Mouse (Mus musculus) embryonic facial prominence, embryonic 12.5 days (tissue): ENCODE measurements around the gene Ptprn2. TPM values are rescaled to one million over a fixed set of nuclear protein-coding genes. Genes with fewer than 3 reads are reported as not detected.

Experiments used
- ATAC-seq: fragments of 200-750 bp; cut with Nextera tagmentation; 2 replicates; pipeline ENCODE4 v1.8.0; 2017; ENCODE audit not compliant: insufficient number of reproducible peaks, insufficient read depth, low FRiP score, low TSS enrichment
- H3K27ac ChIP-seq: fragments of 300-500 bp; sonication (generic); 2 replicates; pipeline ENCODE4 v1.5.1; 2016; ENCODE audit warnings: mild to moderate bottlenecking
- H3K27me3 ChIP-seq: fragments of 300-500 bp; sonication (generic); 2 replicates; pipeline ENCODE4 v1.6.1; 2016; ENCODE audit warnings: mild to moderate bottlenecking, moderate library complexity
- H3K36me3 ChIP-seq: fragments of 300-500 bp; sonication (generic); 2 replicates; pipeline ENCODE4 v1.6.1; 2016; ENCODE audit warnings: mild to moderate bottlenecking
- H3K4me1 ChIP-seq: fragments of 300-500 bp; sonication (generic); 2 replicates; pipeline ENCODE4 v1.6.1; 2016
- H3K4me2 ChIP-seq: fragments of 300-500 bp; sonication (generic); replicated peaks from 2 replicates; pipeline ENCODE4 v1.6.1; 2016; ENCODE audit warnings: mild to moderate bottlenecking, moderate library complexity
- H3K4me3 ChIP-seq: fragments of 300-500 bp; sonication (generic); 2 replicates; pipeline ENCODE4 v1.5.1; 2016; ENCODE audit warnings: mild to moderate bottlenecking
- H3K9ac ChIP-seq: fragments of 300-500 bp; sonication (generic); 2 replicates; pipeline ENCODE4 v1.6.1; 2016; ENCODE audit warnings: mild to moderate bottlenecking, moderate library complexity
- H3K9me3 ChIP-seq: fragments of 300-500 bp; sonication (generic); 2 replicates; pipeline ENCODE4 v1.6.1; 2016; ENCODE audit warnings: mild to moderate bottlenecking, moderate library complexity
- WGBS: fragments of 180-500 bp; shearing (Covaris S2); methylation state at CpG from one replicate; pipeline ENCODE4 v1.1.7; 2016; 5-methylcytosine and 5-hydroxymethylcytosine counted together
- polyA plus RNA-seq: library from polyadenylated mRNA; unstranded; fragments of >200 nt; fragmentation: Nextera tagmentation; extraction: Ambion mirVana; gene quantifications from 2 replicates; pipeline ENCODE4 v1.2.1, GENCODE M21; 2016

The Ptprn2 gene
- polyA plus RNA-seq, 1 experiment from 2014 or later: 0.90 TPM

DNA sequence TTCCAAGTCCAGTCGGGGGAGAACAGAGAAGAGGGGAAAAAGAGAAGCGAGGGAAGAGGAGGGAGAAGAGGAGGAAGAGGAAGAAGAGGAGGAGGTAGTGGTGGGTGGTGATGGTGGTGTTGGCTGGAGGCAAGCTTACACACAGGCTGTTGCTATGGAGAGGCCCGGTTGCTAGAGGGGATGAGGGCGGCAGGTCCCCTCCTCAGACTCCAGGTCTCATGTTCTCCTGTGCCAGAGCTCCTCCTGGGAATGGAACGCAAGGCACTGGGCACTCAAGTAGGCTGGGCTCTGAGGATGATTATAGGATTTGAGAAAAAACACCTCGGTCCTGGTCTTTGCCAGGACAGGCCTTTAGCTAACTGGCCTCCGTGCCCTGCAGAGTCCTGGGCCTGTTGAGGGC is 666.1 kb downstream of the Ptprn2 start:
- Histone ChIP-seq H3K4me1 (peaks cover 16% of the 10 kb centered on the region), H3K9ac (no peak overlapping the region), H3K4me3 (peak overlapping the region; percentile 16), H3K36me3 (no peaks in the 10 kb centered on the region), H3K9me3 (no peaks in the 10 kb centered on the region), H3K4me2 (peak overlapping the region; percentile 33; the same call in 1 of the 2 replicates), H3K27ac (no peak overlapping the region), H3K27me3 (peaks cover 69% of the 10 kb centered on the region)
- WGBS: 12% methylated on average over 7 of the region's 7 CpGs
- ATAC-seq: no peak

DNA sequence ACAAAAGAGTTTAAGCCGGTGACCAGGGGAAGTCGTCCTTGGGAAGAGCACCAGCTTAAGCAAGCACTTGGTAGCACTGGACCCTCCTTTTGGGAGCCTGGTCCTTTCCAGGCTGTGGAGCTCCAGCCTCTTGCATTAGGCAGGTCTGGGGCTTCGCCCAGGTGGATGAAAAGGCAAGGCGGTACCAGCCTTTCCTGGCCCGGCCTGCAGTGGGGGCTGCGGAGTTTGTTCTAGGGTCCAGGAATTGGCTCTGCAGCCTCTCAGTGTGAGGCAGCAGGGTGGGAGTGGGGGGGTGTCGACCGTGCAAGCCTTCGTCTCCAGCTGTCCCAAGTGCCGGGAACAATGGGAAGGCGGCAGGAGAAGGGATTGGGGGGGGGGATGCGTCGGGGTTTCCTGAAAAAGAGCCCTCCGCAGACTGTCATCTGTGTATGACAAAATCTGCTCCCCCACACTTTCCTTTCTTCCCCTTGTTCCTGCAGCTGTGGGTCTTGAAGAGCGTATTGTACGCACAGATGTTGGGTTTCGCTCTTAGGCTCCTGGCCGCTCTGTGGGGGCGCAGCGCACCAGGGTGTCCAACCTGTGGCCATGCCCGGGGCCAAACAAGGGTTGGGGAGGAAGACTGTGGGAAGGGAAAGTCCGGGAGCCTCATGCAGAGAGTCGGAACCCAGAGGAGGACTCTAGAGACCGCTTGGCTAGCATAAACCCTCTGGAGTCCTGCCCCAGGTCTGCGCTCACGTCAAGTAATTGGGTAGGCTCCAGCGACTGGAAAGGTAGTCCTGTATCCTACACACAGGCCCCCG is 667.0 kb downstream of the Ptprn2 start:
- Histone ChIP-seq H3K27me3 (peaks cover 72% of the 10 kb centered on the region), H3K27ac (no peak overlapping the region), H3K4me1 (peaks cover 16% of the 10 kb centered on the region), H3K4me3 (peak overlapping the region; percentile 65; the same call in 1 of the 2 replicates), H3K9ac (no peak overlapping the region), H3K9me3 (no peaks in the 10 kb centered on the region), H3K4me2 (peak overlapping the region; percentile 94), H3K36me3 (no peaks in the 10 kb centered on the region)
- WGBS: 3% methylated on average over 28 of the region's 28 CpGs
- ATAC-seq: no peak

DNA sequence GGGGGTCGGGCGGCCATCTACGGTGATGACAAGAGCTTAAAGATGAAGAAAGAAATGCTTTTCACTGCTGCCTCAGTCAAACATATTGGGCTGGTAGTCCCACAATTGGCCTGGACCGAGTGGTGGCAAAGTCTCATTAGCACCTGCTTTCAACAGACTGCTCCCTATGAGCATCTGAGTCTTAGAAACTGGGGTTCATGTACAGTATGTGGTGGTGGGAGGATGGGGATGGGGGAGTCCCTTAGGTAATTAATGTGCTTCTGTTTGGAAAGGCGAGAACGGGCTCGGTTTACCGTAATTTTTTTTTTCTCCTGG is 667.6 kb downstream of the Ptprn2 start:
- H3K4me1 ChIP-seq: peaks cover 16% of the 10 kb centered on the region
- H3K9me3 ChIP-seq: no peaks in the 10 kb centered on the region
- peak overlapping the region; percentile 94 for H3K4me2 ChIP-seq
- H3K27ac ChIP-seq: no peak overlapping the region
- H3K36me3 ChIP-seq: no peaks in the 10 kb centered on the region
- no peak overlapping the region for H3K9ac ChIP-seq
- peaks cover 78% of the 10 kb centered on the region for H3K27me3 ChIP-seq
- no peak for ATAC-seq
- WGBS: 2% methylated on average over 8 of the region's 8 CpGs
- H3K4me3 ChIP-seq: peak overlapping the region; percentile 65

DNA sequence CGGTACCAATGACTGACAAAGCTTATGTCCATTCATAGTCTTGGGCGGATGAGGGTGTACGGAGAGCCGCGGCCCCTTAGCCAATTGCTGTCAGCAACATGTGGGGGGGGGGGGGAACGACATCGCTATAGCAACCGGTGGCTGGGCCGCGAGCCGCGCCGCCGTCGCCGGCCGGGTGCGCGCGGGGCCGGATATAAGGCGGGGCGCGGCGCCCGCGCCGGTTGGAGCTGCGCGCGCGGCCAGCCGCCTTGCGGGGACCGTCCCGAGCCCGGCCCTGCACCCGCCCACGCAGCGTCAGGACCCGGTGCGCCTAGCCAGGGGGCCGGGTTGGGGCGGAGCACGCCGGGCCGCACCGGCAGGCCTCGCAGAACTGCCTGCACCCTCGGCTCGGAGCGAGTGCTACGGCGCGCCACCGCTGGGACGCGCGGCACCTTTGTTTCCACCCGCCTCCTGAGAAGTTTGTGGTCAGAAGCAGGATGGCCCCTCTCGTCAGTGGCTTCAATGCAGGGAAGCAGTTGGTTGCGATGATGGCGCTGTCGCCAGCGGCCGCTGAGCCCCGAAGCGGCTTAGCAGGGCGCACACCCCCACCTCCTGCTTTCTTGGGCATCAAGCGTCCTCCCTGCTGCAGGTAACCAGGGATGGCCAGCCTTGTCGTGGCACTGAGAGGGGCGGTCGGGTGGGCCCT is 668.3 kb downstream of the Ptprn2 start:
- Histone ChIP-seq H3K9me3 (no peaks in the 10 kb centered on the region), H3K27me3 (peaks cover 83% of the 10 kb centered on the region), H3K36me3 (no peaks in the 10 kb centered on the region), H3K9ac (peak overlapping the region; percentile 61), H3K4me1 (peaks cover 16% of the 10 kb centered on the region), H3K4me2 (peak overlapping the region; percentile 94), H3K27ac (0 out of 2 replicates have a peak overlapping the region, but pooled peaks have one; percentile 41), H3K4me3 (peak overlapping the region; percentile 65)
- ATAC-seq: peak; percentile 81
- under 1% methylated on average over 73 of the region's 73 CpGs for WGBS

DNA sequence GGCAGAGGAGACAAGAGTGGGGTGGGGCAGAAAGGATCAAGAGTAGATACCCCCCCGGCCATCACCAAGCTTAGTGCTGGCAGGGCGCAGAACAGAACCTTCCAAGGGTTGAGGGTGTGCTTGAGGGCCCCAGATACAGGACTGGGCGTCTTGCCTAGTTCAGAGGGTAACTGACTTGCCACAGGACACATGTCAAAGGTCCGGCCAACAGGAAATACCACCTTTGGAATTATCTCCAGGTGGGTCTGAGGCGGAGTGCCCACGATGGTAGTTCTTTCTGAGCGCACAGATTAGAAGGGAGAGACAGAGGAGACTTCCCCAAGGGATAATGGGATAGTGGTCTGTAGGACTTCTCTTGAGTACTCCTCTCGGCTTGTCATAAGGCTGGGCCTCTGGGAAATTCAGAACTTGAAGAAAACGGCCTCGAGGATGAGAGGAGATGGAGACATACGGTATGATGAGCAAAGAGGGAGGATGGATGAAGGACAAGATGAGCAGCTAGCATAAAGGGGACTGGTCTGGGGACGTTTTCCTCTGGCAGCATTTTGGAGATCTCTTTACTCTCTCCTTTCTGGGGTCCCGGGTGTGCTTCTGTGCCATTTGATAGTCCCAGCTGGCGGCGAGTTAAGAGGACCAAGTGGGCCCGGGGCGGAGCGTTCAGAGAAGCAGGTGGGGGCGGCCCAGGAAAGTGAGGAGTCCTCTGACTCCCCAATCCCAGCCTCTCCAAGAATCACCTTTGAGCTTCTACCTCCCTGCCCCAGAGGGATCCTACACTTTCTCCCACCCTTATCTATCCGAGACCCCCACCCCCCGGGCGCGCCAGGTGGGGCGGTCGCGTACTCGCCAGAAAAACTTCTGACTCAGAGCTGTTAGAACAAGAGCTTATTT is 669.1 kb downstream of the Ptprn2 start:
- H3K36me3 ChIP-seq: no peaks in the 10 kb centered on the region
- no peaks in the 10 kb centered on the region for H3K9me3 ChIP-seq
- peak overlapping the region; percentile 61 for H3K9ac ChIP-seq
- under 1% methylated on average over 27 of the region's 27 CpGs for WGBS
- H3K4me2 ChIP-seq: peak overlapping the region; percentile 94
- H3K4me1 ChIP-seq: peaks cover 21% of the 10 kb centered on the region
- 0 out of 2 replicates have a peak, but pooled peaks have one; percentile 8 for ATAC-seq
- H3K27ac ChIP-seq: 0 out of 2 replicates have a peak overlapping the region, but pooled peaks have one; percentile 41
- H3K27me3 ChIP-seq: peaks cover 87% of the 10 kb centered on the region
- H3K4me3 ChIP-seq: peak overlapping the region; percentile 65

DNA sequence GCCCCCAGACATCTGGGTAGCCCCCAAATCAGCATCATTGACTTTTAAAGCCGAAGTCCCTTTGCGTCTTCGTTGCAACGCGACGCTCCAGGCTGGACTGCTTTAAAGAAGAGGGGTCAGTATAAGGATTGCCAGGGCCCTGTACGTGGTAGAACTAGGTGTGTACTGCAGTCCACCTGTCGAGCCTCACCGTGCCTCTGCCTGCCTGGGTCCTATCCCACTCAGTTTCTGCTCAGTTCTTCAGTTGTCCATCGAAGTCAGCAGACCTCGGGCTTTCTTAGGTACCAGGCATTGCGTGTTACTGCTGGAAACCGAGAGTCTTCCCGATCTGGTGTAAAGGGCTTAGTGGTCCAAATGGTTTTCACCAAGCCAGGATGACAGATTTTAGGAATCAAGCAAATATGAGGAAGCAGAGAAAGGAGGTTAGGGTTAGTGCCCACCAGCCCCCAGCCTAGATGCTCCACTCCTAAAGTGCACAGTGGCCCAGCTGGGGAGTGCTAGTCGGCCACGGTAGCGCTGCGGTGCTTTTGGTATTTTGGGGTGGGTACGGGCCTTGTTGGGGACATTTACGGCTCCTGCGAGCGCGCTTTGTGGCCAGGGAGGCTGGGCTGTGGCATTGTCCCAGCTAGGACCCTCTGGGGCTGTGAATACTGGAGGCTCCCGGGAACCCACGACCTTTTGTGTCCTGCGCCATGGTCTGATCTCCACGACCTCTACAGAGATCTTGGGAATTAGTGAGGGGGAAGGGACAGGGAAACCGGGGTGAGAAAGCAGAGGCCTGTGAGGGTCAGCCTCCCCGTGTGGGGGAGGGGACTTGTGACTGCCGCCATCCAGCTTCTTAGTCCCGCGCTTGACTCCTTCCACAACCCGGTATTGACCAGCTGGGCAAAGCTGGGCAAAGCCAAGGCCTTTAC is 670.0 kb downstream of the Ptprn2 start:
- Histone ChIP-seq H3K4me3 (peak overlapping the region; percentile 65), H3K36me3 (no peaks in the 10 kb centered on the region), H3K4me1 (peaks cover 31% of the 10 kb centered on the region), H3K4me2 (peak overlapping the region; percentile 94), H3K27me3 (peaks cover 93% of the 10 kb centered on the region), H3K9ac (peak overlapping the region; percentile 30; the same call in 1 of the 2 replicates), H3K27ac (peak overlapping the region; percentile 60), H3K9me3 (no peaks in the 10 kb centered on the region)
- no peak for ATAC-seq
- WGBS: 2% methylated on average over 33 of the region's 33 CpGs

DNA sequence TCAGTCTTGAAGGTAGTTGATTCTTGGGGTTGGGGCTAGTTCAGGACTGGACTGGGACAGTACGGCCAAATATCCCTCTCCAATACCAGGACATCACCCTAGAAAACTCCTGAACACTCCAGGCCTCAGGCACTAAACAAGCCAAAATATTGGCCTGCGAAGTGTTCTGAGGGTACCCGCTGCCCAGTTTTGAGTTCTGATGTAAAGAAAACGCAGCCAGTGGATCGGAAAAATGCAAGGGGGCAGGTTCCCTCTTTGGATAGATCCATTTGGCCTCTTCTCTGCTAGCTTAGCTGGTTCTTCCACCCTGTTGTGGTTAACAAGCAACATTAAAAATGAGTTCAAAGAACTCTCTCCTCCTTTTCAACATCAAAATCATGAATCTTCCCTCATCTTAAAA is 670.7 kb downstream of the Ptprn2 start:
- ATAC-seq: no peak
- Histone ChIP-seq H3K36me3 (no peaks in the 10 kb centered on the region), H3K4me1 (peaks cover 31% of the 10 kb centered on the region), H3K27ac (peak overlapping the region; percentile 60; the same call in 1 of the 2 replicates), H3K27me3 (peaks cover 94% of the 10 kb centered on the region), H3K4me2 (peak overlapping the region; percentile 94), H3K9me3 (no peaks in the 10 kb centered on the region), H3K4me3 (0 out of 2 replicates have a peak overlapping the region, but pooled peaks have one; percentile 65), H3K9ac (no peak overlapping the region)
- WGBS: 29% methylated on average over 5 of the region's 5 CpGs

DNA sequence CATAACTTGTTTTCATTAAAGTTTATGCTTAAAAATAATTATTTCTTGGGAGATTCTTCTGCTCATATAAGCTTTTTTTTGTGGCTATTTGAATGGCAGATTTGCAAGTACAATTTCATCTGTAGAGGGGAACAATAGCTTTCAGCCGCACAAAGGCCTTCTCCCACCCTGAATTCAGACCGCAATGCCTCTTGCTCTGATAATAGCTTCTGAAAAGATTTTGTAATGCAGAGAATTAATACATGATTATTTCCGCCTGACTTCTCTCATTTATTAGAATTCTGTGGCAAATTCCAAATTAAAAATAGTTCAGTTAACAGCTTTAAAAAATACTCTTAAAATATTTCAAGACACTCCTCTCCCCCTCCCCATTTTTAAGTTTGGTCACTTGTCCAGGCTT is 671.3 kb downstream of the Ptprn2 start:
- ATAC-seq: no peak
- 64% methylated on average over 3 of the region's 3 CpGs for WGBS

DNA sequence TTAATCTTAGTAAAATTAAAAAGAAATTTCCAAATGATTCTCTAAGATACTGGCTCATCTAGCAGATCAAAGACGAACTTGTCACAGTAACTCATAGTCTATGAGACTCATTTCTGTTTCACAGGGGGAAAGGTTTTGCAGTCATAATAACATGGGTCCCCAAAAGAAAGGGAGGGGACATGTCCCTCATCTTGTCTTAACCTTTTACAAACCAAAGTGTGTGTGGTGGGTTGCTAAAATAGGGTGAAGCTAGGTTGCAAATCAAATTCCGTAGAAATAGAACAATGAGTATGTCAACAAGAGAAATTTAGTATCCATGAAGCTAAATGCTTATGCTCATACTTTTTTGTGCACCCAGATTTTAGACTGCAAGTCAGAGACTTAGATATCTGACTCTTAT is 671.7 kb downstream of the Ptprn2 start:
- ATAC-seq: no peak
- H3K27me3 ChIP-seq: peaks cover 91% of the 10 kb centered on the region

More for the DNA sequence above, 671.3 kb downstream of the Ptprn2 start:
- Histone ChIP-seq H3K4me2 (no peak overlapping the region), H3K27ac (no peak overlapping the region), H3K4me1 (peaks cover 27% of the 10 kb centered on the region), H3K4me3 (no peak overlapping the region), H3K27me3 (peaks cover 94% of the 10 kb centered on the region), H3K9me3 (no peaks in the 10 kb centered on the region), H3K36me3 (no peaks in the 10 kb centered on the region), H3K9ac (no peak overlapping the region)

DNA sequence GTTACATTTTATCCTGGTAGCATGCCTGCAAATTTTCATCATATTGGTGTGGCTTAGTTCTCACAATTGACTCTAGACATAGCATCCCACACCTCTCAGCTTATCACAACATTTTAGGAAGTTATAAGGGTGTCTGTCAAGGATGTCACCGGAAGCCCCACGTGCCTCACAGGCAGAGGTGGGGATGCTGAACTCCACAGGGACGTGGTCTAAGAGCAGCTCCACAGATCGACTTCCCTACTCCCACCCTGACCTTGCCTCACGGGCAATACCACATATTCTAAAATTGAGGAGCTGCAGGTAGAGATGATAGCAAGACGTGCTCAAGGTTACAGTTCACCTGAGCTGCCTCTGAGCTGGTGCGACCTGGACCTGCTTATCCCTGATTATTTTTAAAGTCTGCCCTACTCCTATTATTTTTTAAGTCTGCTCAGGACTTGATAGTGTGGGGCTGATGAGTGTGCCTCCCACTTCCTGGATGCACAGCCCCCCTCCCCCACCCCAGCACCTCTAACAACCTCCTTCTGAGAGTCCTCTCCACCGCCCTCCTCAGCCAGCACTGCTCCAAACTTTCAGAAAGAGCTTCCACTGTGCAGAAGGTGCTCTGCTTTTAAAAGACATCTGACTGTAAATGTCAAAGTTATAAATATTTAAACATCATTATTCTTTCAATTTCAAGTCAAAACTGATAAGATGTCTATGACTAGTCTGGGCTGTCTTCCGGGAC is 672.3 kb downstream of the Ptprn2 start:
- peaks cover 85% of the 10 kb centered on the region for H3K27me3 ChIP-seq
- H3K4me3 ChIP-seq: no peak overlapping the region
- H3K4me2 ChIP-seq: 0 out of 2 replicates have a peak overlapping the region, but pooled peaks have one; percentile 0
- H3K9me3 ChIP-seq: no peaks in the 10 kb centered on the region
- H3K4me1 ChIP-seq: peaks cover 25% of the 10 kb centered on the region
- no peak overlapping the region for H3K27ac ChIP-seq
- ATAC-seq: no peak
- H3K9ac ChIP-seq: no peak overlapping the region
- no peaks in the 10 kb centered on the region for H3K36me3 ChIP-seq
- WGBS: 25% methylated on average over 9 of the region's 9 CpGs

More for the DNA sequence above, 671.7 kb downstream of the Ptprn2 start:
- Histone ChIP-seq H3K36me3 (no peaks in the 10 kb centered on the region), H3K4me2 (no peak overlapping the region), H3K4me1 (peaks cover 27% of the 10 kb centered on the region), H3K9me3 (no peaks in the 10 kb centered on the region), H3K27ac (no peak overlapping the region), H3K9ac (no peak overlapping the region), H3K4me3 (no peak overlapping the region)
- WGBS: 73% methylated on average over 2 of the region's 2 CpGs
